Mouse (Mus musculus) forebrain, embryonic 14.5 days (tissue): ENCODE results near the gene Alox5. TPM values are rescaled to one million over a fixed set of nuclear protein-coding genes. Genes with fewer than 3 reads are reported as not detected.

ENCODE experiments used
- ATAC-seq: fragments of 200-750 bp; cut with Nextera tagmentation; 2 replicates; pipeline ENCODE4 v1.8.0; 2017; ENCODE audit warnings: mild to moderate bottlenecking, moderate library complexity
- DNase-seq: peaks from one replicate; pipeline ENCODE4 v3.0.0-alpha.2; 2015; ENCODE audit warnings: low spot score
- H3K27ac ChIP-seq: fragments of 300-500 bp; sonication (generic); 2 replicates; pipeline ENCODE4 v1.5.1; 2014; ENCODE audit warnings: low read depth, mild to moderate bottlenecking, control low read depth, low read length, moderate library complexity
- H3K27me3 ChIP-seq: fragments of 300-500 bp; sonication (generic); replicated peaks from 2 replicates; pipeline ENCODE4 v1.6.1; 2014; ENCODE audit warnings: low read length, control low read depth, mixed read lengths; ENCODE audit not compliant: control insufficient read depth, insufficient read depth
- H3K36me3 ChIP-seq: fragments of 300-500 bp; sonication (generic); 2 replicates; pipeline ENCODE4 v1.6.1; 2014; ENCODE audit warnings: low read length, control low read depth; ENCODE audit not compliant: control insufficient read depth, insufficient read depth
- H3K4me1 ChIP-seq: fragments of 300-500 bp; sonication (generic); 2 replicates; pipeline ENCODE4 v1.6.1; 2014; ENCODE audit warnings: antibody characterized with exemption, low read length, control low read depth; ENCODE audit not compliant: control insufficient read depth, insufficient read depth
- H3K4me2 ChIP-seq: fragments of 300-500 bp; sonication (generic); 2 replicates; pipeline ENCODE4 v1.6.1; 2014; ENCODE audit warnings: mild to moderate bottlenecking, control low read depth, low read length
- H3K4me3 ChIP-seq: fragments of 300-500 bp; sonication (generic); 2 replicates; pipeline ENCODE4 v1.5.1; 2014; ENCODE audit warnings: low read depth, low read length, control low read depth
- H3K9ac ChIP-seq: fragments of 300-500 bp; sonication (generic); 2 replicates; pipeline ENCODE4 v1.6.1; 2014; ENCODE audit warnings: mild to moderate bottlenecking, low read length, control low read depth, moderate library complexity
- H3K9me3 ChIP-seq: fragments of 300-500 bp; sonication (generic); replicated peaks from 2 replicates; pipeline ENCODE4 v1.6.1; 2016; ENCODE audit warnings: low read length, control low read depth, mixed read lengths; ENCODE audit not compliant: control insufficient read depth
- WGBS: fragments of 180-500 bp; shearing (Covaris S2); extraction: QIAGEN DNeasy Blood & Tissue Kit; methylation state at CpG from one replicate; pipeline ENCODE4 v1.1.7; 2014; 5-methylcytosine and 5-hydroxymethylcytosine counted together
- polyA plus RNA-seq: library from polyadenylated mRNA; unstranded; fragments of >200 nt; fragmentation: Nextera tagmentation; extraction: Ambion mirVana; gene quantifications from 2 replicates; pipeline ENCODE4 v1.2.1, GENCODE M21; 2014

Alox5 gene
- polyA plus RNA-seq, 1 experiment from 2014 or later: 0.50 TPM

GRCm38 (mm10) chr6:116385194-116386044 lies 75.6 kb downstream of the Alox5 start:
- peak overlapping the region; percentile 33 for H3K9ac ChIP-seq
- no peaks in the 10 kb centered on the region for H3K36me3 ChIP-seq
- DNase-seq (peak; percentile 48), ATAC-seq (peak; percentile 46; the same call in 1 of the 2 replicates)
- no peaks in the 10 kb centered on the region for H3K27me3 ChIP-seq
- peak overlapping the region; percentile 6; the same call in 1 of the 2 replicates for H3K4me2 ChIP-seq
- H3K27ac ChIP-seq: peak overlapping the region; percentile 39; the same call in 1 of the 2 replicates
- no peak overlapping the region for H3K4me3 ChIP-seq
- H3K9me3 ChIP-seq: no peaks in the 10 kb centered on the region
- peaks cover 18% of the 10 kb centered on the region for H3K4me1 ChIP-seq
- WGBS: 23% methylated on average over 5 of the region's 5 CpGs

GRCm38 (mm10) chr6:116383582-116383981 lies 77.4 kb downstream of the Alox5 start:
- H3K4me2 ChIP-seq: no peak overlapping the region
- no peaks in the 10 kb centered on the region for H3K9me3 ChIP-seq
- no peak overlapping the region for H3K4me3 ChIP-seq
- DNase-seq (peak; percentile 32), ATAC-seq (no peak)
- no peaks in the 10 kb centered on the region for H3K27me3 ChIP-seq
- WGBS: 62% methylated on average over 10 of the region's 10 CpGs
- no peak overlapping the region for H3K27ac ChIP-seq
- peaks cover 18% of the 10 kb centered on the region for H3K4me1 ChIP-seq
- H3K36me3 ChIP-seq: no peaks in the 10 kb centered on the region
- H3K9ac ChIP-seq: no peak overlapping the region

GRCm38 (mm10) chr6:116381605-116382004 lies 79.4 kb downstream of the Alox5 start:
- H3K27me3 ChIP-seq: no peaks in the 10 kb centered on the region
- 66% methylated on average over 2 of the region's 2 CpGs for WGBS
- H3K4me2 ChIP-seq: no peak overlapping the region
- no peak overlapping the region for H3K9ac ChIP-seq
- no peak overlapping the region for H3K4me3 ChIP-seq
- H3K36me3 ChIP-seq: peaks cover 6% of the 10 kb centered on the region; the same call in 1 of the 2 replicates
- peaks cover 18% of the 10 kb centered on the region for H3K4me1 ChIP-seq
- DNase-seq (no peak), ATAC-seq (no peak)
- H3K27ac ChIP-seq: no peak overlapping the region
- no peaks in the 10 kb centered on the region for H3K9me3 ChIP-seq

- Histone ChIP-seq H3K4me3 (no peak overlapping the region), H3K4me1 (peaks cover 8% of the 10 kb centered on the region; the same call in 1 of the 2 replicates), H3K9ac (no peak overlapping the region), H3K27me3 (no peaks in the 10 kb centered on the region), H3K4me2 (no peak overlapping the region), H3K9me3 (no peaks in the 10 kb centered on the region), H3K36me3 (peaks cover 6% of the 10 kb centered on the region; the same call in 1 of the 2 replicates), H3K27ac (no peak overlapping the region)
- DNase-seq (no peak), ATAC-seq (no peak)
- 61% methylated on average over 3 of the region's 3 CpGs for WGBS
Observed at GRCm38 (mm10) chr6:116380157-116380556, 80.8 kb downstream of the Alox5 start.

GRCm38 (mm10) chr6:116378892-116379291 lies 82.1 kb downstream of the Alox5 start:
- H3K4me3 ChIP-seq: no peak overlapping the region
- no peak overlapping the region for H3K27ac ChIP-seq
- H3K9ac ChIP-seq: no peak overlapping the region
- 91% methylated on average over 7 of the region's 7 CpGs for WGBS
- H3K36me3 ChIP-seq: peaks cover 6% of the 10 kb centered on the region; the same call in 1 of the 2 replicates
- no peaks in the 10 kb centered on the region for H3K27me3 ChIP-seq
- no peak for ATAC-seq
- H3K4me1 ChIP-seq: peaks cover 8% of the 10 kb centered on the region; the same call in 1 of the 2 replicates
- no peak for DNase-seq
- H3K9me3 ChIP-seq: no peaks in the 10 kb centered on the region
- H3K4me2 ChIP-seq: no peak overlapping the region

- Histone ChIP-seq H3K27ac (no peak overlapping the region), H3K27me3 (no peaks in the 10 kb centered on the region), H3K9me3 (no peaks in the 10 kb centered on the region), H3K4me2 (no peak overlapping the region), H3K4me1 (no peaks in the 10 kb centered on the region), H3K36me3 (peaks cover 6% of the 10 kb centered on the region; the same call in 1 of the 2 replicates), H3K9ac (no peak overlapping the region), H3K4me3 (no peak overlapping the region)
- ATAC-seq (no peak), DNase-seq (no peak)
Observed at GRCm38 (mm10) chr6:116374618-116375017, 86.4 kb downstream of the Alox5 start.

- ATAC-seq (no peak), DNase-seq (no peak)
- Histone ChIP-seq H3K4me3 (no peak overlapping the region), H3K4me2 (no peak overlapping the region), H3K9me3 (no peaks in the 10 kb centered on the region), H3K27me3 (no peaks in the 10 kb centered on the region), H3K9ac (no peak overlapping the region), H3K36me3 (peaks cover 6% of the 10 kb centered on the region; the same call in 1 of the 2 replicates), H3K4me1 (no peaks in the 10 kb centered on the region), H3K27ac (no peak overlapping the region)
- WGBS: 98% methylated on average over 1 of the region's 1 CpGs
Observed at GRCm38 (mm10) chr6:116374136-116374535, 86.8 kb downstream of the Alox5 start.

GRCm38 (mm10) chr6:116371500-116371899 lies 89.5 kb downstream of the Alox5 start:
- no peak overlapping the region for H3K4me3 ChIP-seq
- ATAC-seq (no peak), DNase-seq (no peak)
- no peaks in the 10 kb centered on the region for H3K27me3 ChIP-seq
- H3K4me2 ChIP-seq: no peak overlapping the region
- H3K9me3 ChIP-seq: no peaks in the 10 kb centered on the region
- no peaks in the 10 kb centered on the region for H3K36me3 ChIP-seq
- no peaks in the 10 kb centered on the region for H3K4me1 ChIP-seq
- H3K9ac ChIP-seq: no peak overlapping the region
- WGBS: 90% methylated on average over 3 of the region's 3 CpGs
- H3K27ac ChIP-seq: no peak overlapping the region
